Mouse (Mus musculus): ENCODE measurements at regions not wholly inside any gene's neighbourhood (a gene's known extent, or its start where the extent isn't known, plus 50 kb on each side); places are given as distances from the start of the nearest gene placed in this dataset.

- DNase-seq (ENCODE audit: low read depth, low spot score), result no peak
Observed at GRCm38 (mm10) chr11:63394201-63394600, 265.4 kb downstream of the Pmp22 start.

- no peak for DNase-seq (ENCODE audit: low read depth, low spot score)
Observed at GRCm38 (mm10) chr11:63396386-63396785, 267.6 kb downstream of the Pmp22 start.

GRCm38 (mm10) chr11:63402741-63403140 is 274.0 kb downstream of the Pmp22 start:
- no peak for DNase-seq (ENCODE audit: low read depth, low spot score)

- peak; percentile 71 for DNase-seq (ENCODE audit: low read depth, low spot score)
Observed at GRCm38 (mm10) chr11:63404719-63405118, 275.9 kb downstream of the Pmp22 start.

- no peak for DNase-seq (ENCODE audit: low read depth, low spot score)
Observed at GRCm38 (mm10) chr11:63409431-63409830, 280.6 kb downstream of the Pmp22 start.

- no peak for DNase-seq (ENCODE audit: low read depth, low spot score)
Observed at GRCm38 (mm10) chr11:63410921-63411320, 282.1 kb downstream of the Pmp22 start.

- DNase-seq (ENCODE audit: low read depth, low spot score), result peak; percentile 11
Observed at GRCm38 (mm10) chr11:63412364-63412991, 283.7 kb downstream of the Pmp22 start.

GRCm38 (mm10) chr11:63413106-63413505 is 284.3 kb downstream of the Pmp22 start:
- DNase-seq (ENCODE audit: low read depth, low spot score), result no peak

GRCm38 (mm10) chr11:63413621-63414020 is 284.8 kb downstream of the Pmp22 start:
- DNase-seq (ENCODE audit: low read depth, low spot score), result no peak

GRCm38 (mm10) chr11:63418042-63418776 is 289.4 kb downstream of the Pmp22 start:
- DNase-seq (ENCODE audit: low read depth, low spot score), result no peak

- no peak for DNase-seq (ENCODE audit: low read depth, low spot score)
Observed at GRCm38 (mm10) chr11:63420341-63420740, 291.6 kb downstream of the Pmp22 start.

- DNase-seq (ENCODE audit: low read depth, low spot score), result no peak
Observed at GRCm38 (mm10) chr11:63422069-63422468, 293.3 kb downstream of the Pmp22 start.

- DNase-seq (ENCODE audit: low read depth, low spot score), result no peak
Observed at GRCm38 (mm10) chr11:63424319-63424718, 295.5 kb downstream of the Pmp22 start.

GRCm38 (mm10) chr11:63425741-63426140 is 297.0 kb downstream of the Pmp22 start:
- DNase-seq (ENCODE audit: low read depth, low spot score), result no peak

- no peak for DNase-seq (ENCODE audit: low read depth, low spot score)
Observed at GRCm38 (mm10) chr11:63453786-63454185, 325.0 kb downstream of the Pmp22 start.

GRCm38 (mm10) chr11:63454910-63455531 is 326.2 kb downstream of the Pmp22 start:
- no peak for DNase-seq (ENCODE audit: low read depth, low spot score)

GRCm38 (mm10) chr11:63456356-63456755 is 327.6 kb downstream of the Pmp22 start:
- DNase-seq (ENCODE audit: low read depth, low spot score), result no peak

GRCm38 (mm10) chr11:63457250-63457649 is 328.5 kb downstream of the Pmp22 start:
- no peak for DNase-seq (ENCODE audit: low read depth, low spot score)

GRCm38 (mm10) chr11:63460146-63460545 is 331.4 kb downstream of the Pmp22 start:
- DNase-seq (ENCODE audit: low read depth, low spot score), result no peak

GRCm38 (mm10) chr11:63463797-63464331 is 335.1 kb downstream of the Pmp22 start:
- DNase-seq (ENCODE audit: low read depth, low spot score), result no peak

GRCm38 (mm10) chr11:63465941-63466340 is 337.2 kb downstream of the Pmp22 start:
- DNase-seq (ENCODE audit: low read depth, low spot score), result peak; percentile 18

- DNase-seq (ENCODE audit: low read depth, low spot score), result no peak
Observed at GRCm38 (mm10) chr11:63466541-63466940, 337.8 kb downstream of the Pmp22 start.

Data from forelimb bud, embryonic 11.5 days (tissue).